Mouse (Mus musculus): Measurements from ENCODE around the gene Trappc1. TPM values are rescaled to one million over a fixed set of nuclear protein-coding genes. Genes with fewer than 3 reads are reported as not detected.
"Not testable (repeated sequence)": the region's sequence is repeated elsewhere in the genome, so short reads cannot be mapped to it uniquely, and the experiment has no call there.

The Trappc1 gene
- polyA plus RNA-seq, 1 experiment from 2014 or later = 160 TPM

GRCm38 (mm10) chr11:69305291-69305690 lies 18.5 kb upstream of the Trappc1 start:
- DNase-seq (ENCODE audit: low spot score) (no peak), ATAC-seq (replicated peaks; ENCODE audit: low FRiP score, low TSS enrichment, low read depth) (no peak)
- no peaks in the 10 kb centered on the region for H3K9me3 ChIP-seq (ENCODE audit: control insufficient read depth, low read length)
- no peak overlapping the region for H3K4me2 ChIP-seq (ENCODE audit: low read length)
- H3K27me3 ChIP-seq (replicated peaks; ENCODE audit: control insufficient read depth, insufficient read depth, low read length) = no peaks in the 10 kb centered on the region
- H3K9ac ChIP-seq (ENCODE audit: low read length) = no peak overlapping the region
- WGBS = 89% methylated on average over 9 of the region's 9 CpGs
- no peak overlapping the region for H3K4me3 ChIP-seq (ENCODE audit: low read depth, low read length)
- H3K36me3 ChIP-seq (ENCODE audit: control insufficient read depth, insufficient read depth, low read length) = peaks cover 86% of the 10 kb centered on the region
- H3K27ac ChIP-seq (ENCODE audit: low read depth) = no peak overlapping the region
- no peaks in the 10 kb centered on the region for H3K4me1 ChIP-seq (replicated peaks; ENCODE audit: control insufficient read depth, insufficient read depth, low read length)

DNA sequence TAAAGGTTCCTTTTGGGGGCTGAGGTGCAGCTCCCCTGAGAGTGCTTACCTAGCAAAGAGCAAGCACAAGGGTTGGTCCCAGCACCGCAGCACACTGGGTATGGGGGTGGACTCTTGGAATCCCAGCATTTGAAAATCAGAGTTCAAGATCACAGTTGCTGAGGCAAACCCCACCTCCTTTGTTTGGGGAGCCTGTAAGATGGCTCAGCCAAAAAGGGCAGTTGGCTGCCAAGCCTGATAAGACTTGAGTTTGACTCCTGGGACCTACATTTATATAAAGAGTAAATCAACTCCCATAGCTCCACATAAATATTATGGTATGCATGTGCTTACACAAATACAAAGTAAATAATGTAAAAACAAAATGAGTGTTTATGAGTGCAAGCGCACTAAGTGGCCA lies 17.7 kb upstream of the Trappc1 start:
- no peaks in the 10 kb centered on the region for H3K4me1 ChIP-seq (replicated peaks; ENCODE audit: control insufficient read depth, insufficient read depth, low read length)
- H3K4me2 ChIP-seq (ENCODE audit: low read length) = no peak overlapping the region
- no peak for ATAC-seq (replicated peaks; ENCODE audit: low FRiP score, low TSS enrichment, low read depth)
- no peak overlapping the region for H3K27ac ChIP-seq (ENCODE audit: low read depth)
- DNase-seq (ENCODE audit: low spot score) = no peak
- H3K36me3 ChIP-seq (ENCODE audit: control insufficient read depth, insufficient read depth, low read length) = peaks cover 92% of the 10 kb centered on the region
- H3K9ac ChIP-seq (ENCODE audit: low read length) = no peak overlapping the region
- no peaks in the 10 kb centered on the region for H3K9me3 ChIP-seq (ENCODE audit: control insufficient read depth, low read length)
- H3K27me3 ChIP-seq (replicated peaks; ENCODE audit: control insufficient read depth, insufficient read depth, low read length) = no peaks in the 10 kb centered on the region
- no peak overlapping the region for H3K4me3 ChIP-seq (ENCODE audit: low read depth, low read length)
- WGBS = 93% methylated on average over 2 of the region's 2 CpGs

- H3K36me3 ChIP-seq (ENCODE audit: control insufficient read depth, insufficient read depth, low read length) = peaks cover 85% of the 10 kb centered on the region
- WGBS = 79% methylated on average over 7 of the region's 7 CpGs
Measured at GRCm38 (mm10) chr11:69311266-69311665, 12.5 kb upstream of the Trappc1 start.

DNA sequence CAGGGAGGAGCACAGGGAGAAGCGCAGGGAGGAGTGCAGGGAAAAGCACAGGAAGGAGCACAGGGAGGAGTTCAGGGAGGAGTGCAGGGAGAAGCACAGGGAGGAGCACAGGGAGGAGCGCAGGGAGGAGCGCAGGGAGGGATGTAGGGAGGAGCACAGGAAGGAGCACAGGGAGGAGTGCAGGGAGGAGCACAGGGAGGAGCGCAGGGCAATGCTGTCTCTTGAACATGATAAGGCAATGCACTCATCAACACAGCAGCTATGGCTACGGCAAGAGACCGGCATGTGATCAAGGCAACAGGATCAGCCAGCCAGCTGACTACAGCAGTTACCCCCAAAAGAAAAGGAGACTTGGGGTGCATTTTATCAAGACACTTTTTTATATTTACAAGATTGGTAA lies 7.4 kb upstream of the Trappc1 start:
- ATAC-seq (replicated peaks; ENCODE audit: low FRiP score, low TSS enrichment, low read depth) (no peak), DNase-seq (ENCODE audit: low spot score) (no peak)
- Histone ChIP-seq H3K4me1 (replicated peaks; ENCODE audit: control insufficient read depth, insufficient read depth, low read length) (no peaks in the 10 kb centered on the region), H3K4me2 (ENCODE audit: low read length) (no peak overlapping the region), H3K36me3 (ENCODE audit: control insufficient read depth, insufficient read depth, low read length) (peaks cover 64% of the 10 kb centered on the region), H3K4me3 (ENCODE audit: low read depth, low read length) (no peak overlapping the region), H3K27me3 (replicated peaks; ENCODE audit: control insufficient read depth, insufficient read depth, low read length) (no peaks in the 10 kb centered on the region), H3K9me3 (ENCODE audit: control insufficient read depth, low read length) (no peaks in the 10 kb centered on the region), H3K27ac (ENCODE audit: low read depth) (no peak overlapping the region), H3K9ac (ENCODE audit: low read length) (no peak overlapping the region)
- 97% methylated on average over 6 of the region's 6 CpGs for WGBS

More at GRCm38 (mm10) chr11:69311266-69311665, 12.5 kb upstream of the Trappc1 start:
- DNase-seq (ENCODE audit: low spot score) (no peak), ATAC-seq (replicated peaks; ENCODE audit: low FRiP score, low TSS enrichment, low read depth) (no peak)
- no peaks in the 10 kb centered on the region for H3K4me1 ChIP-seq (replicated peaks; ENCODE audit: control insufficient read depth, insufficient read depth, low read length)
- no peaks in the 10 kb centered on the region for H3K27me3 ChIP-seq (replicated peaks; ENCODE audit: control insufficient read depth, insufficient read depth, low read length)
- no peak overlapping the region for H3K27ac ChIP-seq (ENCODE audit: low read depth)
- H3K4me3 ChIP-seq (ENCODE audit: low read depth, low read length) = no peak overlapping the region
- no peaks in the 10 kb centered on the region for H3K9me3 ChIP-seq (ENCODE audit: control insufficient read depth, low read length)
- H3K4me2 ChIP-seq (ENCODE audit: low read length) = no peak overlapping the region
- H3K9ac ChIP-seq (ENCODE audit: low read length) = no peak overlapping the region

DNA sequence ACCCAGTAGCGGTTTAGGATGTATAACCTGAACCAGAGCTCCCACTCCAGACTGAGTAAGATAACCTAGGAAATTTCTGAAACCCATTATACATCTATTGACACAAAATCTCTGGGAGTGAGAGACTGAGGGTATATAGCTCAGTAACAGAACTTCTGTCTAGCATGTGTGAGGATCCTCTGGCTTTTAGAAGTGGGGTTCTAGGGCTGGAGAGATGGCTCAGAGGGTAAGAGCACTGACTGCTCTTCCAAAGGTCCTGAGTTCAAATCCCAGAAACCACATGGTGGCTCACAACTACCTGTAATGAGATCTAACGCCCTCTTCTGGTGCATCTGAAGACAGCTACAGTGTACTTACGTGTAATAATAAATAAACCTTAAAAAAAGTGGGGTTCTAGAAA lies 5.8 kb upstream of the Trappc1 start:
- WGBS = 89% methylated on average over 3 of the region's 3 CpGs
- Histone ChIP-seq H3K4me1 (replicated peaks; ENCODE audit: control insufficient read depth, insufficient read depth, low read length) (peaks cover 12% of the 10 kb centered on the region), H3K36me3 (ENCODE audit: control insufficient read depth, insufficient read depth, low read length) (peaks cover 51% of the 10 kb centered on the region)
- ATAC-seq (replicated peaks; ENCODE audit: low FRiP score, low TSS enrichment, low read depth); H3K27ac ChIP-seq (ENCODE audit: low read depth); H3K27me3 ChIP-seq (replicated peaks; ENCODE audit: control insufficient read depth, insufficient read depth, low read length); H3K9me3 ChIP-seq (ENCODE audit: control insufficient read depth, low read length); H3K9ac ChIP-seq (ENCODE audit: low read length); H3K4me2 ChIP-seq (ENCODE audit: low read length); DNase-seq (ENCODE audit: low spot score); H3K4me3 ChIP-seq (ENCODE audit: low read depth, low read length): not testable (repeated sequence)

DNA sequence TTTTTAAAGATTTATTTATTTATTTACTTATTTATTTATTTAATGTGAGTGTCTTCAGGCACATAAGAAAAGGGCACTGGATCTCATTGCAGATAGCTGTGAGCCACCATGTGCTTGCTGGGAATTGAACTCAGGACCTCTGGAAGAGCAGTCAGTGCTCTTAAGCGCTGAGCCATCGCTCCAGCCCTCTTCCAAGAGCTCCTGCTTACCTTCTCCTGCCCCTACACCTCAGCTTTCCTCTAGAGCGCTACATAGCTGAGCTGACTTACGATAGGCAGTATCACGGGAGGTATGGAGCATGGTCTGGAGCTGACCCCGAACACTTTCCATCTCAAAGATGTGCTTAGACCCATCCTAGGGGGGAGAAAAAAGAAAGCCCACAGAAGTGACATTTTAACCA lies 2.2 kb upstream of the Trappc1 start:
- 94% methylated on average over 6 of the region's 6 CpGs for WGBS
- H3K9me3 ChIP-seq (ENCODE audit: control insufficient read depth, low read length) = no peaks in the 10 kb centered on the region
- H3K27me3 ChIP-seq (replicated peaks; ENCODE audit: control insufficient read depth, insufficient read depth, low read length) = peaks cover 2% of the 10 kb centered on the region
- no peak overlapping the region for H3K9ac ChIP-seq (ENCODE audit: low read length)
- H3K27ac ChIP-seq (ENCODE audit: low read depth) = no peak overlapping the region
- no peak for DNase-seq (ENCODE audit: low spot score)
- peaks cover 30% of the 10 kb centered on the region for H3K36me3 ChIP-seq (ENCODE audit: control insufficient read depth, insufficient read depth, low read length)
- no peak for ATAC-seq (replicated peaks; ENCODE audit: low FRiP score, low TSS enrichment, low read depth)
- 0 out of 2 replicates have a peak overlapping the region, but pooled peaks have one; percentile 78 for H3K4me2 ChIP-seq (ENCODE audit: low read length)
- H3K4me3 ChIP-seq (ENCODE audit: low read depth, low read length) = no peak overlapping the region
- peaks cover 21% of the 10 kb centered on the region for H3K4me1 ChIP-seq (replicated peaks; ENCODE audit: control insufficient read depth, insufficient read depth, low read length)

- peaks cover 30% of the 10 kb centered on the region for H3K36me3 ChIP-seq (ENCODE audit: control insufficient read depth, insufficient read depth, low read length)
- H3K27me3 ChIP-seq (replicated peaks; ENCODE audit: control insufficient read depth, insufficient read depth, low read length) = peaks cover 6% of the 10 kb centered on the region
- H3K4me2 ChIP-seq (ENCODE audit: low read length) = peak overlapping the region; percentile 78
- ATAC-seq (replicated peaks; ENCODE audit: low FRiP score, low TSS enrichment, low read depth) = no peak
- 68% methylated on average over 6 of the region's 6 CpGs for WGBS
- H3K9ac ChIP-seq (ENCODE audit: low read length) = peak overlapping the region; percentile 81
- H3K9me3 ChIP-seq (ENCODE audit: control insufficient read depth, low read length) = no peaks in the 10 kb centered on the region
- peak overlapping the region; percentile 76; the same call in 1 of the 2 replicates for H3K4me3 ChIP-seq (ENCODE audit: low read depth, low read length)
- peaks cover 25% of the 10 kb centered on the region for H3K4me1 ChIP-seq (replicated peaks; ENCODE audit: control insufficient read depth, insufficient read depth, low read length)
- no peak overlapping the region for H3K27ac ChIP-seq (ENCODE audit: low read depth)
- DNase-seq (ENCODE audit: low spot score) = no peak
Measured at GRCm38 (mm10) chr11:69322010-69322409, 1.8 kb upstream of the Trappc1 start.

DNA sequence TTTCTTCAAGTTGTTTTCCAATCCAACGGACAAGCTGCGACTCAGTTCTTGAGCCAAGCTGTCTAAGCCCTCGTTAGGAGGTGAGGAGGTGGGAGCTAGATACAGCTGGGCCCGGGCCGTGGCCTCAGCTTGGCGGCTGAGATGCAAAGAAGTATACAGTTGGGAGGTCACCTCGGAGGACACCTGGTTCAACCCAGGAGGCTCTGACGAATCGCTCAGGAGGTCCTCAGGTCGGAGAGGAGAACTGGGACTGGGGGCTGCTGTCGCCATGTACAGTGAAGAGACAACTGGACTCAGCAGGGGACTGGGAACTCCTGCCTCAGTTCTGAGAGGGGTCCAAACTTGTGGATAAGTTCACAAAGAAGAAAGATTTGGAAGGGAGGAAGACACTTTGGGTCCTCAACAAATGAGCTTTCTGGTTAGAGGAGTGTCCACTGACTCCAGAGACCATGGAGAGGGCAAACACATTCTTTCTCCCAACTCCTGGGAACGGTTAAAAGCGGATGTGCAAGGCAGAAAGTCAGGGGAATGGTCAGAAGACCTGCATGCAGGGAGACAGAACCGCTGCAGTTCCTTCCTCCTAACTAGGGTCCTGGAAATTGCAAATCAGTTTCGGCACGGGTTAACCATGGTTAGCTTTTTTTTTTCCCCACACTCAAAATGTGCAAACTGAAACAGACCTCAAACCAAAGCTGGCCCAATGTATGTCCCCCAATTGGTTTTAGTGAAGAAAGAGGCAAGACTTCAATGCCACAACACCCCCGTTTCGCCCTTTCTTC lies 898 bp upstream of the Trappc1 start:
- 17% methylated on average over 18 of the region's 18 CpGs for WGBS
- ATAC-seq (replicated peaks; ENCODE audit: low FRiP score, low TSS enrichment, low read depth) (no peak), DNase-seq (ENCODE audit: low spot score) (peak; percentile 67)
- H3K27me3 ChIP-seq (replicated peaks; ENCODE audit: control insufficient read depth, insufficient read depth, low read length) = peaks cover 15% of the 10 kb centered on the region
- H3K4me3 ChIP-seq (ENCODE audit: low read depth, low read length) = peak overlapping the region; percentile 76
- H3K4me2 ChIP-seq (ENCODE audit: low read length) = peak overlapping the region; percentile 78
- no peaks in the 10 kb centered on the region for H3K9me3 ChIP-seq (ENCODE audit: control insufficient read depth, low read length)
- H3K4me1 ChIP-seq (replicated peaks; ENCODE audit: control insufficient read depth, insufficient read depth, low read length) = peaks cover 26% of the 10 kb centered on the region
- H3K9ac ChIP-seq (ENCODE audit: low read length) = peak overlapping the region; percentile 81
- H3K36me3 ChIP-seq (ENCODE audit: control insufficient read depth, insufficient read depth, low read length) = peaks cover 23% of the 10 kb centered on the region
- peak overlapping the region; percentile 82 for H3K27ac ChIP-seq (ENCODE audit: low read depth)

DNA sequence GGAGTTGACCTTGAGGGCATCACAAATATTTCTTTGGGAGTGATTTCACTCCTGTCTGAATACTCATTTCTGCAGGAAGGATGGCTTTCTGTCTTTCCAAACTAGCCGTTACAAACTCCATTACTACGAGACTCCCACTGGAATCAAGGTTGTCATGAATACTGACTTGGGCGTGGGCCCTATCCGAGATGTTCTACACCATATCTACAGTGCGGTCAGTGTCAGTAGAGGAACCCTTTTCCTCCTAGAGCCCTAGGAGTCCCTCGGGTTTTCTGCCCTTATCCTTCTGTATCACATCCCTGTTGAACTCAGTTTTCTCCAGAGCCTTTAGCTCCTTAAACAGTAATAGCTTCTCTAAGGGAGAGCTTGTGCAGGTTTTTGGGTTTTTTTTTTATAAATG lies 969 bp downstream of the Trappc1 start:
- Histone ChIP-seq H3K4me3 (ENCODE audit: low read depth, low read length) (peak overlapping the region; percentile 76; the same call in 1 of the 2 replicates), H3K4me2 (ENCODE audit: low read length) (peak overlapping the region; percentile 86), H3K27ac (ENCODE audit: low read depth) (no peak overlapping the region), H3K4me1 (replicated peaks; ENCODE audit: control insufficient read depth, insufficient read depth, low read length) (peaks cover 26% of the 10 kb centered on the region), H3K36me3 (ENCODE audit: control insufficient read depth, insufficient read depth, low read length) (peaks cover 8% of the 10 kb centered on the region), H3K9ac (ENCODE audit: low read length) (no peak overlapping the region; the same call in 1 of the 2 replicates), H3K27me3 (replicated peaks; ENCODE audit: control insufficient read depth, insufficient read depth, low read length) (peaks cover 16% of the 10 kb centered on the region), H3K9me3 (ENCODE audit: control insufficient read depth, low read length) (no peaks in the 10 kb centered on the region)
- DNase-seq (ENCODE audit: low spot score) = no peak
- WGBS = 84% methylated on average over 6 of the region's 6 CpGs
- no peak for ATAC-seq (replicated peaks; ENCODE audit: low FRiP score, low TSS enrichment, low read depth)

Measured in intestine, embryonic 14.5 days (tissue).